Mouse (Mus musculus): ENCODE data around the gene Dcbld1. TPM values are rescaled to one million over a fixed set of nuclear protein-coding genes. Genes with fewer than 3 reads are reported as not detected.
A peak's percentile ranks its signal among the peaks of the same experiment; 100 is the strongest.

Gene Dcbld1
- polyA plus RNA-seq, 1 experiment from 2014 or later = 4.2 TPM

DNA sequence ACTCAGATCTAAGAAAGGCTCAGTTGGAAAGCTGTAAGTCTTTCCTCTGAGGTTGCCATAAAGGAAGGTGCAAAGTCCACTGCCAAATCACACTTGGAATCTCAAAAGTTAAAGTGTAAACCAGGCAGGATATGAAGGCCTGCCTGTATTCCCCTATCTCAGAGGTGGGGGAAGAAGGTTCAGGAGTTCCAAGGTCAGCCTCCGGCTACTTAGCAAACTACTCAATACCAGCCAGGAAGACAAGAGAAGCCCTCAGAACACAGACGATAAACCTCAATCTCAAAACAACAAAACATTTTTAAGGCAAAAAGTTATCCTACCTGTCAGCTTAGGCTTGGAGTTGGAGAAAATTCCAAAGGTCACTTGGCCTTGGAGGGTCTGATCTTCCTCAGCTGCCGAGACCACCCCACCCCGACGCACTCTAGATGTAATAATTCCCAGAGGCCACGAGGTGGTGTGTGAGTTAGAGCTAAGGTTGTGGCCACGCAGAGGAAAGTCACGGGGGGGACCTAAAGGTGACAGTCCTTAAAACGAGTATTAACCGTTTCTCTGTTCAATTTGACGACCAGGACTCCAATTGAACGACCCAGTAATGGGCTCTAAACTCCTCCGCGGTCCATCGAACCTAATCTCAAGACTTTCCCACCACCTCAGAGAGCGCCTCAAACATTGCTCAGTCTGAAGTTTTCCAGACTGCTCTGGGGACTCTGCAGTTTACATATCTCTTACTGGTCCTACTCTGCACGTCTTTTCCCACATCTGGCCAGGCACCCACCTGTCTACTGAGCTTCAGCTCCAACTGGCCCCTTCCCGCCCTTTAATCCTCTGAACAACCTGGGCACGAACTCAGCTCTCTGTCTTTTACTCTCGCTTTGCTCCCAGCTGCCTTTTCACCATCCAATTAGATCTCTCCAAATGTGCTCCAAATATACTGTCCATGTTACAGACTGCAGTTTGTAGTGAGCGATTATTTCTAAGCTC is 933 bp upstream of the Dcbld1 start:
- peaks cover 10% of the 10 kb centered on the region for H3K27me3 ChIP-seq (ENCODE audit: control insufficient read depth, insufficient read depth, low read depth, low read length)
- H3K4me1 ChIP-seq (ENCODE audit: control insufficient read depth, low read depth, low read length) = no peaks in the 10 kb centered on the region
- H3K9ac ChIP-seq (ENCODE audit: low read depth, low read length) = no peak overlapping the region; the same call in 1 of the 2 replicates
- no peaks in the 10 kb centered on the region for H3K36me3 ChIP-seq (ENCODE audit: control insufficient read depth, insufficient read depth)
- H3K4me2 ChIP-seq (ENCODE audit: low read depth, low read length) = peak overlapping the region; percentile 81
- no peaks in the 10 kb centered on the region for H3K9me3 ChIP-seq (replicated peaks; ENCODE audit: control insufficient read depth, low read length)
- ATAC-seq (ENCODE audit: low read depth) = no peak
- 7% methylated on average over 21 of the region's 21 CpGs for WGBS (ENCODE audit: insufficient replicate concordance)
- peak overlapping the region; percentile 66; the same call in 1 of the 2 replicates for H3K27ac ChIP-seq (ENCODE audit: low read length)
- H3K4me3 ChIP-seq (ENCODE audit: low read depth, low read length) = peak overlapping the region; percentile 70

- Histone ChIP-seq H3K4me1 (ENCODE audit: control insufficient read depth, low read depth, low read length) (no peaks in the 10 kb centered on the region), H3K27me3 (ENCODE audit: control insufficient read depth, insufficient read depth, low read depth, low read length) (peaks cover 10% of the 10 kb centered on the region), H3K4me3 (ENCODE audit: low read depth, low read length) (peak overlapping the region; percentile 70), H3K9ac (ENCODE audit: low read depth, low read length) (peak overlapping the region; percentile 72), H3K27ac (ENCODE audit: low read length) (peak overlapping the region; percentile 53; the same call in 1 of the 2 replicates), H3K9me3 (replicated peaks; ENCODE audit: control insufficient read depth, low read length) (no peaks in the 10 kb centered on the region), H3K36me3 (ENCODE audit: control insufficient read depth, insufficient read depth) (no peaks in the 10 kb centered on the region), H3K4me2 (ENCODE audit: low read depth, low read length) (peak overlapping the region; percentile 81)
- under 1% methylated on average over 38 of the region's 40 CpGs for WGBS (ENCODE audit: insufficient replicate concordance)
- ATAC-seq (ENCODE audit: low read depth) = peak; percentile 40; the same call in 1 of the 2 replicates
Observed at GRCm38 (mm10) chr10:52233969-52234653, 692 bp downstream of the Dcbld1 start.

DNA sequence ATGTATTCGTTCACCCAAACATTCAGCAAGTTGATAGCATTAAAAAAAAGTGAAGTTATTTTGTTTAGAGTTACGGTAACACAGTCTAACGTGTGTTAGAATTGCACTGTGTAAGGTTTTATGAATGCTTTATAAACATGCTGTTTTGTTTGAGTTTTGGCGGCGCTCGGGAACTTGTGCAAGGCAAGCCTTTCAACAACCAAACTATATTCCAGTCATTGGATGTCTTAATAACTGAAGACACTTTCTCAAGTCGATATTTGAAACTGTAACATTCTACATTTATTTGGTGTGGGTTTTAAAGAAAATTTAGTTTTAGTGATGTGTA is 1.2 kb downstream of the Dcbld1 start:
- Histone ChIP-seq H3K36me3 (ENCODE audit: control insufficient read depth, insufficient read depth) (no peaks in the 10 kb centered on the region), H3K27me3 (ENCODE audit: control insufficient read depth, insufficient read depth, low read depth, low read length) (peaks cover 10% of the 10 kb centered on the region), H3K27ac (ENCODE audit: low read length) (no peak overlapping the region), H3K4me1 (ENCODE audit: control insufficient read depth, low read depth, low read length) (no peaks in the 10 kb centered on the region), H3K9ac (ENCODE audit: low read depth, low read length) (no peak overlapping the region), H3K4me2 (ENCODE audit: low read depth, low read length) (peak overlapping the region; percentile 81), H3K9me3 (replicated peaks; ENCODE audit: control insufficient read depth, low read length) (no peaks in the 10 kb centered on the region), H3K4me3 (ENCODE audit: low read depth, low read length) (peak overlapping the region; percentile 70)
- WGBS (ENCODE audit: insufficient replicate concordance) = 17% methylated on average over 7 of the region's 7 CpGs
- no peak for ATAC-seq (ENCODE audit: low read depth)

GRCm38 (mm10) chr10:52235461-52235860 is 2.0 kb downstream of the Dcbld1 start:
- H3K4me1 ChIP-seq (ENCODE audit: control insufficient read depth, low read depth, low read length) = no peaks in the 10 kb centered on the region
- H3K4me2 ChIP-seq (ENCODE audit: low read depth, low read length) = no peak overlapping the region
- no peaks in the 10 kb centered on the region for H3K36me3 ChIP-seq (ENCODE audit: control insufficient read depth, insufficient read depth)
- H3K9me3 ChIP-seq (replicated peaks; ENCODE audit: control insufficient read depth, low read length) = no peaks in the 10 kb centered on the region
- H3K9ac ChIP-seq (ENCODE audit: low read depth, low read length) = no peak overlapping the region
- H3K27me3 ChIP-seq (ENCODE audit: control insufficient read depth, insufficient read depth, low read depth, low read length) = peaks cover 10% of the 10 kb centered on the region
- no peak overlapping the region for H3K4me3 ChIP-seq (ENCODE audit: low read depth, low read length)
- ATAC-seq (ENCODE audit: low read depth) = no peak
- WGBS (ENCODE audit: insufficient replicate concordance) = 66% methylated on average over 5 of the region's 5 CpGs
- no peak overlapping the region for H3K27ac ChIP-seq (ENCODE audit: low read length)

DNA sequence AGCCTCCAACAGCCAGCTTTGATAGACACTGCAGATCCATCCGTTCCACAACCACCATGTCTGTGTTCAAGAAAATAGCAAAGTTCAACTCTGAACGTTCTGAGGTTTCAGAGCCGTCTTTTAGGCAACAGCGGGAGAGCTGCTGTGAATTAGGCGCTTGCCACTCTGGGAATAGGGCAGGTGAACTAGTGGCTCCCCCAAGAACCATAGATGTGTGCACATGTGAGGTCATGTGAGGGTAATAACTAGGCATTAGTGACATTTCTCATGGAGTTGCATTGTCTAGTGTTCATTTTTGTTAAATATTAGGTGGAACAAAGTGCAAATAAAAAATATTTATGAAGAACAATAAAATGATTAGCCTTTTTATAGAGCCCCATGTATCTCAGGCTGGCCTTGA is 8.6 kb downstream of the Dcbld1 start:
- Histone ChIP-seq H3K27ac (ENCODE audit: low read length) (no peak overlapping the region), H3K36me3 (ENCODE audit: control insufficient read depth, insufficient read depth) (no peaks in the 10 kb centered on the region), H3K4me3 (ENCODE audit: low read depth, low read length) (no peak overlapping the region), H3K27me3 (ENCODE audit: control insufficient read depth, insufficient read depth, low read depth, low read length) (no peaks in the 10 kb centered on the region), H3K4me2 (ENCODE audit: low read depth, low read length) (no peak overlapping the region), H3K4me1 (ENCODE audit: control insufficient read depth, low read depth, low read length) (no peaks in the 10 kb centered on the region; the same call in 1 of the 2 replicates), H3K9ac (ENCODE audit: low read depth, low read length) (no peak overlapping the region), H3K9me3 (replicated peaks; ENCODE audit: control insufficient read depth, low read length) (no peaks in the 10 kb centered on the region)
- ATAC-seq (ENCODE audit: low read depth) = no peak
- 60% methylated on average over 5 of the region's 5 CpGs for WGBS (ENCODE audit: insufficient replicate concordance)

DNA sequence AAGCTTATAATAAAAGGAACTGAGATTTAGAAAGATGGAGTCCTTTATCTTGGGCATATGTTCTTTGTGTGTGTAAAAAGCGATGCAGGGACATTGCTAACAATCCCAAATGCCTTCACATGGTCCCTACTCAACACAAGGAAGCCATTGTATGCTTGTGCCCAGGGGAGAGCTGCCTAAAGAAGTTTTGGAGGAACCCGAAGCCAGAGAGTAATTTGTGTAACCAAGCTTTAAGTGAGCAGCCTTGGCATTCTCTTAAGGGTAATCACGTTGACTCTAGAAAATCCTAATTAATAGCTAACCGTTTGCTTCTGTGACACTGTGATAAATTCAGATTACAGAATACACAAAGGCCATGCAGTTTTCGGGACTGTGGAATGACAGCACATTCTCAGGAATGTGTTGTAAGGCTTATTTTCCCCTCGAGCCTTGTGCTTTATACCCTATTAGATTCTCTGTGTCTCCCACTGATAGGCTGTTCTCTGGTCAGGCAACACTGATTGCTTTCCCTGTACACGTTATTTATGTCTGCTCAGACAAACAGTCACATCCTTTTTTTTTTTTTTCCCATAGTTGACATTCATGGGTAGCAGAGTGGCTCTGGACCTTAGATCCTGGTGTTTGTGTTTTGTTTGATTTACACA is 9.4 kb downstream of the Dcbld1 start:
- 51% methylated on average over 7 of the region's 7 CpGs for WGBS (ENCODE audit: insufficient replicate concordance)
- H3K27ac ChIP-seq (ENCODE audit: low read length) = no peak overlapping the region
- no peak overlapping the region for H3K4me3 ChIP-seq (ENCODE audit: low read depth, low read length)
- no peaks in the 10 kb centered on the region for H3K27me3 ChIP-seq (ENCODE audit: control insufficient read depth, insufficient read depth, low read depth, low read length)
- no peaks in the 10 kb centered on the region for H3K36me3 ChIP-seq (ENCODE audit: control insufficient read depth, insufficient read depth)
- H3K4me1 ChIP-seq (ENCODE audit: control insufficient read depth, low read depth, low read length) = no peaks in the 10 kb centered on the region; the same call in 1 of the 2 replicates
- H3K9ac ChIP-seq (ENCODE audit: low read depth, low read length) = no peak overlapping the region
- H3K9me3 ChIP-seq (replicated peaks; ENCODE audit: control insufficient read depth, low read length) = no peaks in the 10 kb centered on the region
- ATAC-seq (ENCODE audit: low read depth) = no peak
- H3K4me2 ChIP-seq (ENCODE audit: low read depth, low read length) = no peak overlapping the region

DNA sequence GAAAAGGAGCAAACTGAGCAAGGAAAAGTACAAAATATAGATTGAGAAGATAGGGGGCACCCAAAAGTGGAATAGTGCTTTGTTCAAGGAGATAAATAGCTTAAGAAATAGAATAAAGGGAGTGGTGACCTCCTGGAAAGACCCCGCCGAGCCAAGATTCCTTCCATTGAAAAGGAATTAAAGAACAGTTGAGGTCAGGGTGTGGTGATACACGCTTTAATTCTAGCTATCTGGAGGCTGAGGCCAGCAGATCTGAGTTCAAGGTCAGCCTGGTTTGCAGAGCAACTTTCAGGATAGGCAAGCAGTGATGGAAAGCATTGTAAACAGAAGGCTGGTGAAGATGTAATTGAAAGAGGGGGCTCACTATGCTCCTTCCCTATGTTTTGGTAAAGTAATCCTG is 12.8 kb downstream of the Dcbld1 start:
- 64% methylated on average over 3 of the region's 3 CpGs for WGBS (ENCODE audit: insufficient replicate concordance)
- ATAC-seq (ENCODE audit: low read depth) = no peak
- no peaks in the 10 kb centered on the region; the same call in 1 of the 2 replicates for H3K4me1 ChIP-seq (ENCODE audit: control insufficient read depth, low read depth, low read length)

DNA sequence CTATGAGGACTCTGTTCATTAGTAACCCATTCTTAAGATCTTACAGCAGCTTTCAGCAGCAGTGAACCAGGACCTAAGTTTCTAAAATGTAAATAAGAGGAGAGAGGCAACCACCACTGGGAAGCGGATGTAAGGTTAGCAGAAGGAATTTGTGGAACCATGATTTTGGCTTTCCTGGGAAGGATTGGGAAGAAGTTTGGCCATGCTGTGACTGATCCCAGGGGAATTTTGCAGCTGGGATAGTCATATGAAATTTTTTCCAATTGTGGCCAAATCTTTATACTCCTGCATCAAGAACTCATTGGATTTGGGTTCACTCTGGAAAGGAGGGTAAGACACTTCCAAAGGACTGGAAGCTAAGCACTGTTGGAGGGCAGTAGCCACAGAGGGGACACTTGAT is 18.8 kb downstream of the Dcbld1 start:
- H3K4me2 ChIP-seq (ENCODE audit: low read depth, low read length) = no peak overlapping the region
- H3K4me3 ChIP-seq (ENCODE audit: low read depth, low read length) = no peak overlapping the region
- no peaks in the 10 kb centered on the region for H3K36me3 ChIP-seq (ENCODE audit: control insufficient read depth, insufficient read depth)
- no peak for ATAC-seq (ENCODE audit: low read depth)
- H3K9me3 ChIP-seq (replicated peaks; ENCODE audit: control insufficient read depth, low read length) = no peaks in the 10 kb centered on the region
- H3K9ac ChIP-seq (ENCODE audit: low read depth, low read length) = no peak overlapping the region
- H3K27ac ChIP-seq (ENCODE audit: low read length) = no peak overlapping the region
- no peaks in the 10 kb centered on the region for H3K4me1 ChIP-seq (ENCODE audit: control insufficient read depth, low read depth, low read length)
- 79% methylated on average over 1 of the region's 1 CpGs for WGBS (ENCODE audit: insufficient replicate concordance)
- no peaks in the 10 kb centered on the region for H3K27me3 ChIP-seq (ENCODE audit: control insufficient read depth, insufficient read depth, low read depth, low read length)

More for the DNA sequence above, 12.8 kb downstream of the Dcbld1 start:
- H3K27me3 ChIP-seq (ENCODE audit: control insufficient read depth, insufficient read depth, low read depth, low read length) = no peaks in the 10 kb centered on the region
- no peak overlapping the region for H3K4me2 ChIP-seq (ENCODE audit: low read depth, low read length)
- H3K9ac ChIP-seq (ENCODE audit: low read depth, low read length) = no peak overlapping the region
- no peaks in the 10 kb centered on the region for H3K9me3 ChIP-seq (replicated peaks; ENCODE audit: control insufficient read depth, low read length)
- no peaks in the 10 kb centered on the region for H3K36me3 ChIP-seq (ENCODE audit: control insufficient read depth, insufficient read depth)
- H3K4me3 ChIP-seq (ENCODE audit: low read depth, low read length) = no peak overlapping the region
- H3K27ac ChIP-seq (ENCODE audit: low read length) = no peak overlapping the region

All from liver, embryonic 16.5 days (tissue).